Mouse (Mus musculus): Measurements from ENCODE around the gene Gtf3c5. TPM values are rescaled to one million over a fixed set of nuclear protein-coding genes. Genes with fewer than 3 reads are reported as not detected.

Gene Gtf3c5
- polyA plus RNA-seq, 1 experiment, result 13.3 TPM

DNA sequence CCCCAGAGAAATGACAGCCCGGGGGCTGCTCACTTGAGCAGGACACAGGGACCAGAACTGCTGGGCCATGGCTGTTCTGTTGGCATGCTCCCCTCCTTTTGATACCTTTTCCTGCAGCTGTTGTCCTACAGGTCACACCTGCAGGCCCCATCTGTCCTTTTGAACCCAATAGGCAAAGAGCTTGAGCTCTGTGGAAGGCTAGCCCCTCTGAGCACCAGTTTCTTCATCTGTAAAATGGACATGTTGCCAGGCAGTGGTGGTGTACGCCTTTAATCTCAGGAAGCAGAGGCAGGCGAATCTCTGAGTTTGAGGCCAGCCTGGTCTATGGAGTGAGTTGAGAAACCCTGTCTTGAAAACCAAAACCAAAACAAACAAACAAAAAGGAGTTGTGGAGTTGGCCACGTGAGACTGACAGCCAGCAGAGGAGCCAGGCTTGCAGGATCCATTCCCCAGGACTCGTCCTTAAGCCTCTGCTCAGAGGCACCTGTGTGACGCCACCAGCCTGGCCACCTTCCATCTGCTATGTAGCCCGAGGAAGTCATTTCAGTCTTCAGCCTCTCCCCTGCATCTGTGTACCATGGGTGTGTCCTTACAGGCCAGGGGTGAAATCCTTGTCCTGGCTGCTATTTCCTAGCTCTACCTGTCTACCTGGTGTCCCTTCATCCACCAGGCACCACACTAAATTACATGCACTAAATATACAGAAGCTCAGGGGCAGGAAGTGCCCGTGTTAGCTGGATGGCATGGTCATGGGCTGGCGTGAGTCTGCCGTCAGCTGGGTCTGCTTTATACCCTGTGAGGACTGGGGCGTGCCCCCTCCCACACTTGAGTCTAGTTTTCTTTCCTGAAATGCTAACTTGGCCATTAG is 46.6 kb downstream of the Gtf3c5 start:
- Histone ChIP-seq H3K27ac (ENCODE audit: insufficient read depth, low read length) (peak overlapping the region; percentile 30), H3K27me3 (ENCODE audit: control insufficient read depth, insufficient read depth, low read length) (no peaks in the 10 kb centered on the region), H3K4me1 (ENCODE audit: control insufficient read depth, insufficient read depth, insufficient read length) (peaks cover 62% of the 10 kb centered on the region), H3K4me3 (ENCODE audit: extremely low read depth, insufficient read depth, insufficient read length) (no peak overlapping the region), H3K36me3 (ENCODE audit: control insufficient read depth, insufficient read depth, low read length) (no peaks in the 10 kb centered on the region; the same call in 1 of the 2 replicates)
- TF ChIP-seq POLR2A (IDR thresholded peaks at IDR 0.05; ENCODE audit: low read depth, low read length) (no peak), CTCF (IDR thresholded peaks at IDR 0.05; ENCODE audit: extremely low read depth, insufficient read depth, insufficient read length, insufficient replicate concordance) (no peak)
- 70% methylated on average over 11 of the region's 11 CpGs for WGBS
- DNase-seq (ENCODE audit: low read depth in 1 of 2, low spot score in 2 of 2), result no peak

DNA sequence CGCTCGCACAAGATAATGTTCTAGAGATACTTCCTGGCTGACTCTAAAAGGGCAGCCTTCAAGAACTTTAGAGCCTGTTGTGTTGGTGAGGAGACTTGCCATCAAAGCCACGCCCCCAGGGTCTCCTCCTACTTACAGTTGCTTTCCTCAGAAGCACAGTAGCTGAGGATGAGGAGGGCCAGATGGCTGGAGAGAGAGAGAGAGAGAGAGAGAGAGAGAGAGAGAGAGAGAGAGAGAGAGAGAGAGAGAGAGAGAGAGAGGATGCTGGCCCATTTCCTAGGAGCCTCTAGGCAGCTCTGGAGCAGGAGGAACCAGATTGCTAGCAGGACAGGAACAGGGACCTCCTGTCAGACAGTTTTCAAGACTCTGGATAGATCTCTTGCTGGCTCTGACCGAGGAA is 47.4 kb downstream of the Gtf3c5 start:
- no peak overlapping the region for H3K4me3 ChIP-seq (ENCODE audit: extremely low read depth, insufficient read depth, insufficient read length)
- DNase-seq (ENCODE audit: low read depth in 1 of 2, low spot score in 2 of 2), result no peak
- no peaks in the 10 kb centered on the region for H3K27me3 ChIP-seq (ENCODE audit: control insufficient read depth, insufficient read depth, low read length)
- no peaks in the 10 kb centered on the region for H3K36me3 ChIP-seq (ENCODE audit: control insufficient read depth, insufficient read depth, low read length)
- peaks cover 62% of the 10 kb centered on the region for H3K4me1 ChIP-seq (ENCODE audit: control insufficient read depth, insufficient read depth, insufficient read length)
- no peak for TF ChIP-seq CTCF (IDR thresholded peaks at IDR 0.05; ENCODE audit: extremely low read depth, insufficient read depth, insufficient read length, insufficient replicate concordance)
- TF ChIP-seq POLR2A (IDR thresholded peaks at IDR 0.05; ENCODE audit: low read depth, low read length), result no peak
- 62% methylated on average over 4 of the region's 4 CpGs for WGBS
- no peak overlapping the region for H3K27ac ChIP-seq (ENCODE audit: insufficient read depth, low read length)

DNA sequence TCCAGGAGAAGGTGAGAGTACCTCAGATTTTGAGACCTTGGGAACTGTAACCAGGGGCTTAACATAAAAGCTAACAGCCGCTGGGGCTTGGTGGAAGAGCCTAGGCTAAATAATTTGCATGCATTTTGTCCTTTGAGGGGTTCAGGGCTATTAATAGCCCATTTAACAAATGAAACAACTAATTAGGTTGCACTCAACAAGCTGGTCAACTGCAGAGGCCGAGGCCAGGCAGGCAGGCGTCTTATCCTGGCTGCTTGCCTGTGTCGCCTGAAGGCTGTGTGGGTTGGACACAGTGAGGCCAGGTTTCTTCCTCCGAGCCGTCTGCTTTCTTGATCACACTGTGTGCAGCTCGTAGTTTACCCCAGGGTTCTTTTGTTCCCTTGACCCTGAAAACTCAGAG is 47.9 kb downstream of the Gtf3c5 start:
- 71% methylated on average over 7 of the region's 7 CpGs for WGBS
- Histone ChIP-seq H3K27me3 (ENCODE audit: control insufficient read depth, insufficient read depth, low read length) (no peaks in the 10 kb centered on the region), H3K4me3 (ENCODE audit: extremely low read depth, insufficient read depth, insufficient read length) (no peak overlapping the region), H3K27ac (ENCODE audit: insufficient read depth, low read length) (no peak overlapping the region), H3K36me3 (ENCODE audit: control insufficient read depth, insufficient read depth, low read length) (no peaks in the 10 kb centered on the region), H3K4me1 (ENCODE audit: control insufficient read depth, insufficient read depth, insufficient read length) (peaks cover 60% of the 10 kb centered on the region)
- TF ChIP-seq CTCF (IDR thresholded peaks at IDR 0.05; ENCODE audit: extremely low read depth, insufficient read depth, insufficient read length, insufficient replicate concordance) (no peak), POLR2A (IDR thresholded peaks at IDR 0.05; ENCODE audit: low read depth, low read length) (no peak)
- no peak for DNase-seq (ENCODE audit: low read depth in 1 of 2, low spot score in 2 of 2)

DNA sequence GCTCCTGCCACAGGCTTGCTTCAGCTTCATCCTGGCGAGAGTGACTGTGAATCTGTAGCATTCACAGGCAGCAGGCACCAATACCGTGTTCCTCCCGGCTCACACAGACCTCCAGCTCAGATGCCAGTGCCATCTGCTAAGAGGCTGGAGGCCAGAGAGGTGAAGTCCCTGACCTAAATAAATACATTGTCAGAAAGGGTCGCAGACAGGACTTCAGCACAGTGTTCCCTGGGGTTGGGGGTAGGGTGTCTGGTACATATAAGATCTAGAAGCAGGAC is 48.3 kb downstream of the Gtf3c5 start:
- no peak for DNase-seq (ENCODE audit: low read depth in 1 of 2, low spot score in 2 of 2)
- H3K27ac ChIP-seq (ENCODE audit: insufficient read depth, low read length), result 0 out of 2 replicates have a peak overlapping the region, but pooled peaks have one; percentile 8
- H3K4me1 ChIP-seq (ENCODE audit: control insufficient read depth, insufficient read depth, insufficient read length), result peaks cover 55% of the 10 kb centered on the region
- TF ChIP-seq CTCF (IDR thresholded peaks at IDR 0.05; ENCODE audit: extremely low read depth, insufficient read depth, insufficient read length, insufficient replicate concordance) (no peak), POLR2A (IDR thresholded peaks at IDR 0.05; ENCODE audit: low read depth, low read length) (no peak)
- H3K36me3 ChIP-seq (ENCODE audit: control insufficient read depth, insufficient read depth, low read length), result no peaks in the 10 kb centered on the region
- WGBS, result 74% methylated on average over 4 of the region's 4 CpGs
- no peak overlapping the region for H3K4me3 ChIP-seq (ENCODE audit: extremely low read depth, insufficient read depth, insufficient read length)
- no peaks in the 10 kb centered on the region for H3K27me3 ChIP-seq (ENCODE audit: control insufficient read depth, insufficient read depth, low read length)

- H3K4me3 ChIP-seq (ENCODE audit: extremely low read depth, insufficient read depth, insufficient read length), result no peak overlapping the region
- 72% methylated on average over 11 of the region's 11 CpGs for WGBS
- no peak for TF ChIP-seq POLR2A (IDR thresholded peaks at IDR 0.05; ENCODE audit: low read depth, low read length)
- H3K36me3 ChIP-seq (ENCODE audit: control insufficient read depth, insufficient read depth, low read length), result no peaks in the 10 kb centered on the region
- DNase-seq (ENCODE audit: low read depth in 1 of 2, low spot score in 2 of 2), result no peak
- H3K27ac ChIP-seq (ENCODE audit: insufficient read depth, low read length), result 0 out of 2 replicates have a peak overlapping the region, but pooled peaks have one; percentile 8
- peaks cover 50% of the 10 kb centered on the region for H3K4me1 ChIP-seq (ENCODE audit: control insufficient read depth, insufficient read depth, insufficient read length)
- no peaks in the 10 kb centered on the region for H3K27me3 ChIP-seq (ENCODE audit: control insufficient read depth, insufficient read depth, low read length)
Observed at GRCm38 (mm10) chr2:28534436-28535262, 48.9 kb downstream of the Gtf3c5 start.

GRCm38 (mm10) chr2:28533901-28534435 is 49.6 kb downstream of the Gtf3c5 start:
- no peak overlapping the region for H3K27ac ChIP-seq (ENCODE audit: insufficient read depth, low read length)
- WGBS, result 63% methylated on average over 7 of the region's 7 CpGs

More at GRCm38 (mm10) chr2:28533901-28534435, 49.6 kb downstream of the Gtf3c5 start:
- peak overlapping the region; percentile 65; the same call in 1 of the 2 replicates for H3K4me3 ChIP-seq (ENCODE audit: extremely low read depth, insufficient read depth, insufficient read length)
- peaks cover 44% of the 10 kb centered on the region for H3K4me1 ChIP-seq (ENCODE audit: control insufficient read depth, insufficient read depth, insufficient read length)
- H3K36me3 ChIP-seq (ENCODE audit: control insufficient read depth, insufficient read depth, low read length), result no peaks in the 10 kb centered on the region
- no peak for TF ChIP-seq POLR2A (IDR thresholded peaks at IDR 0.05; ENCODE audit: low read depth, low read length)
- no peak for TF ChIP-seq CTCF (IDR thresholded peaks at IDR 0.05; ENCODE audit: extremely low read depth, insufficient read depth, insufficient read length, insufficient replicate concordance)
- DNase-seq (ENCODE audit: low read depth in 1 of 2, low spot score in 2 of 2), result no peak
- H3K27me3 ChIP-seq (ENCODE audit: control insufficient read depth, insufficient read depth, low read length), result no peaks in the 10 kb centered on the region
